Mouse (Mus musculus): ENCODE data around the gene Rassf2. TPM values are rescaled to one million over a fixed set of nuclear protein-coding genes. Genes with fewer than 3 reads are reported as not detected.

Gene Rassf2
- polyA plus RNA-seq, 2 experiments: 1.2 to 1.9 TPM

DNA sequence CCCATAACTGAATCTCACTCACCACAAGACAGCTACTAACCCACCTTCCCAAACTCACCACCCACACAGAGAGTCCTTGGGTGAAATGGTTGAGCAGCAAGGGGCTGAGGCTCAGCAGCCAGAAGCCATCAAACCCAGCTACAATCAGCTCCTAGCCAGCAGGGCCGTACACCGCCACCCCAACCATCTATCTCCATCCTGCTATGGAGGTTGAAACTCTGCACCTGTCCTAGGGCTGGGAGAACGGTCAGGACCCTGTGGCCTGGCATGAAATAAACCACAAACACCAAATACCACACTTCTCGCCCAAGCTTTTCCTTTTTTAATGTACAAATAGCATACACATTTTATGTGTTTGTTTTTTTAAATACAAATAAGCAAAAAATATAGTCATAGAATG is 6.0 kb downstream of the Rassf2 start:
- DNase-seq (ENCODE audit: low read depth in 3 of 3, low spot score in 3 of 3) (no peak), ATAC-seq (ENCODE audit: insufficient read depth) (no peak)
- 46% methylated on average over 4 of the region's 4 CpGs for WGBS (ENCODE audit: insufficient replicate concordance)
- peaks cover 0 to 3% of the 10 kb centered on the region in 2 experiments; a peak in 1 of 4 replicates for H3K4me1 ChIP-seq (replicated peaks; ENCODE audit: control insufficient read depth in 2 of 2, insufficient read depth in 2 of 2, low read length in 1 of 2)
- no peaks in the 10 kb centered on the region for H3K9me3 ChIP-seq (ENCODE audit: control insufficient read depth, low read length)
- no peak overlapping the region for H3K9ac ChIP-seq (replicated peaks)
- no peak overlapping the region for H3K4me2 ChIP-seq (ENCODE audit: low read depth)
- no peaks in the 10 kb centered on the region for H3K36me3 ChIP-seq (replicated peaks; ENCODE audit: control insufficient read depth, insufficient read depth, low read depth)
- H3K27me3 ChIP-seq (ENCODE audit: control insufficient read depth, insufficient read depth, low read length): peaks cover 19% of the 10 kb centered on the region
- no peak overlapping the region for H3K27ac ChIP-seq
- no peak for TF ChIP-seq EP300 (IDR thresholded peaks at IDR 0.05; ENCODE audit: low read depth)
- TF ChIP-seq CTCF (IDR thresholded peaks at IDR 0.05; ENCODE audit: low read depth): no peak
- no peak overlapping the region for H3K4me3 ChIP-seq (ENCODE audit: insufficient read depth in 1 of 2, low read depth in 2 of 2, low read length in 2 of 2)

DNA sequence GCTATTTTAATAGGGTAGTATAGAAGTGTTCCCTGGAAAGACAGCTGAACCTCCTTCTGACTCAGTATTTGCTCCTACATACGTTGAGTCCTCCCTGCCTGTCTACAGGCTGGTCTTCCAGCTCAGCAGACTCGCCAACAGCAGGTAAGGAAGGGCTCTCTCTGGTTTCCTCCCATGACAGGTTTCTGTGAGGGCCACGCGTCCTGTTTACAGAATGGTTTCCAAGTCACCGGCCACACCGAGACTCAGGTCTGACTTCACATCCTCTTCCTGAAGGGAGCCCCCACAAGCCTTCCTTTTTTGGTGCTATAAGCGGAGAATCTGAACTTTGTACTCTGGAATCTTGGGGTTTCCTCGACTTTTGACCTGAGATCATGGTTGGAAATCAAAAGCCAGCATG is 7.4 kb downstream of the Rassf2 start:
- Histone ChIP-seq H3K27ac (no peak overlapping the region), H3K4me1 (replicated peaks; ENCODE audit: control insufficient read depth in 2 of 2, insufficient read depth in 2 of 2, low read length in 1 of 2) (peaks cover 0 to 11% of the 10 kb centered on the region in 2 experiments; a peak in 2 of 4 replicates), H3K9ac (replicated peaks) (no peak overlapping the region), H3K36me3 (replicated peaks; ENCODE audit: control insufficient read depth, insufficient read depth, low read depth) (no peaks in the 10 kb centered on the region), H3K27me3 (ENCODE audit: control insufficient read depth, insufficient read depth, low read length) (peaks cover 5% of the 10 kb centered on the region), H3K4me3 (ENCODE audit: insufficient read depth in 1 of 2, low read depth in 2 of 2, low read length in 2 of 2) (no peak overlapping the region), H3K9me3 (ENCODE audit: control insufficient read depth, low read length) (no peaks in the 10 kb centered on the region), H3K4me2 (ENCODE audit: low read depth) (no peak overlapping the region)
- WGBS (ENCODE audit: insufficient replicate concordance): 29% methylated on average over 8 of the region's 8 CpGs
- ATAC-seq (ENCODE audit: insufficient read depth) (no peak), DNase-seq (ENCODE audit: low read depth in 3 of 3, low spot score in 3 of 3) (no peak)
- TF ChIP-seq CTCF (IDR thresholded peaks at IDR 0.05; ENCODE audit: low read depth) (no peak), EP300 (IDR thresholded peaks at IDR 0.05; ENCODE audit: low read depth) (no peak)

DNA sequence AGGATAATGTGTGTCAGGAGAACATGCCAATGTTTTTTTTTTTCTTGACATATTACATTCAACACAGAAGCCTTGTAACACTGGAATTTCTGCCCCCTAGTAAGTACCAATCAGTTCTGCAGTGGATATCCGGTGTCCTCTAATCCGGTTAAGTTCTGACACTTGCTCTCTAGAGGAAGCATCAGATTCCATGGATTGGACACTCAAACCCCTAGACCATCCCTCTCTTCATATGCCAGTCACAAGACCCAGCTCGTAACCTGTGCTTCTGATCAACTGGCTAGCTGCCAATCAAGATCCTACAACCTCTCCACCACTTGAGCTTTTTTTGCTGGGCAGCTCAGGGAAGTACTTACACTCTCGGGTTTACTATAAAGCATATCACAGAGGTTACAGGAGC is 8.4 kb downstream of the Rassf2 start:
- Histone ChIP-seq H3K4me3 (ENCODE audit: insufficient read depth in 1 of 2, low read depth in 2 of 2, low read length in 2 of 2) (no peak overlapping the region), H3K36me3 (replicated peaks; ENCODE audit: control insufficient read depth, insufficient read depth, low read depth) (no peaks in the 10 kb centered on the region), H3K9me3 (ENCODE audit: control insufficient read depth, low read length) (no peaks in the 10 kb centered on the region), H3K27ac (no peak overlapping the region), H3K9ac (replicated peaks) (no peak overlapping the region), H3K4me2 (ENCODE audit: low read depth) (no peak overlapping the region), H3K27me3 (ENCODE audit: control insufficient read depth, insufficient read depth, low read length) (no peaks in the 10 kb centered on the region), H3K4me1 (replicated peaks; ENCODE audit: control insufficient read depth in 2 of 2, insufficient read depth in 2 of 2, low read length in 1 of 2) (peaks cover 0 to 15% of the 10 kb centered on the region in 2 experiments; a peak in 2 of 4 replicates)
- no peak for ATAC-seq (ENCODE audit: insufficient read depth)
- TF ChIP-seq EP300 (IDR thresholded peaks at IDR 0.05; ENCODE audit: low read depth) (no peak), CTCF (IDR thresholded peaks at IDR 0.05; ENCODE audit: low read depth) (no peak)
- no peak for DNase-seq (ENCODE audit: low read depth in 3 of 3, low spot score in 3 of 3)
- WGBS (ENCODE audit: insufficient replicate concordance): 60% methylated on average over 4 of the region's 4 CpGs

DNA sequence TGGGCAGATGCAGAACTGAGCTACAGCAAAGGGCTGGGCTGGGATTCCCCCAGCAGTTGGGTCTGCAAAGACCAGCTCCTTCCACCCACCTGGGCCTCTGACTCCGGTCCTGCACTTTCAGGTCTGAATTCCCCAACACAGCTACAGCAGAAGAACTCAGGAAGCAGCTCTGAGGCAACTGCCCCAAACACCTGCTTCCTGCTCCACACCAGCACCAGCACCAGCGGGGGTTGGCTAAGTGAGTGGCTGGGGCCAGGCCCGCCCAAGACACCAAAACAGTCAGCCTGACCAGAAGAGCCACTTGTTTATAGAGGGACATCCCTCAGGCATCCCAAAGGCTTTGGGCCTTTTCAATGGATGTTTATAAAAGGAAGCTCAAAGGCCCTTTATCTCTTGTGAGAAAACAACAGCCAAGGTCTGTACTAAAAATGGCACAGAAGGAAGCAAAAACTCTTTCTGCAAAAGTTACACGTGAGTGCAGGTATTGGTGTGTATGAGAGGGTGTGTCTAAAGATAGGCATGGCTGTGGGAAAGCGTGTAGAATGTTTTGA is 9.0 kb downstream of the Rassf2 start:
- no peak overlapping the region for H3K9ac ChIP-seq (replicated peaks)
- no peaks in the 10 kb centered on the region for H3K36me3 ChIP-seq (replicated peaks; ENCODE audit: control insufficient read depth, insufficient read depth, low read depth)
- H3K4me3 ChIP-seq (ENCODE audit: insufficient read depth in 1 of 2, low read depth in 2 of 2, low read length in 2 of 2): no peak overlapping the region
- H3K27me3 ChIP-seq (ENCODE audit: control insufficient read depth, insufficient read depth, low read length): no peaks in the 10 kb centered on the region
- TF ChIP-seq CTCF (IDR thresholded peaks at IDR 0.05; ENCODE audit: low read depth) (no peak), EP300 (IDR thresholded peaks at IDR 0.05; ENCODE audit: low read depth) (no peak)
- H3K27ac ChIP-seq: no peak overlapping the region
- 0 out of 2 replicates have a peak, but pooled peaks have one; percentile 6 for ATAC-seq (ENCODE audit: insufficient read depth)
- WGBS (ENCODE audit: insufficient replicate concordance): 22% methylated on average over 5 of the region's 5 CpGs
- H3K4me1 ChIP-seq (replicated peaks; ENCODE audit: control insufficient read depth in 2 of 2, insufficient read depth in 2 of 2, low read length in 1 of 2): peaks cover 0 to 15% of the 10 kb centered on the region in 2 experiments; a peak in 2 of 4 replicates
- no peaks in the 10 kb centered on the region for H3K9me3 ChIP-seq (ENCODE audit: control insufficient read depth, low read length)
- no peak for DNase-seq (ENCODE audit: low read depth in 3 of 3, low spot score in 3 of 3)
- H3K4me2 ChIP-seq (ENCODE audit: low read depth): no peak overlapping the region

DNA sequence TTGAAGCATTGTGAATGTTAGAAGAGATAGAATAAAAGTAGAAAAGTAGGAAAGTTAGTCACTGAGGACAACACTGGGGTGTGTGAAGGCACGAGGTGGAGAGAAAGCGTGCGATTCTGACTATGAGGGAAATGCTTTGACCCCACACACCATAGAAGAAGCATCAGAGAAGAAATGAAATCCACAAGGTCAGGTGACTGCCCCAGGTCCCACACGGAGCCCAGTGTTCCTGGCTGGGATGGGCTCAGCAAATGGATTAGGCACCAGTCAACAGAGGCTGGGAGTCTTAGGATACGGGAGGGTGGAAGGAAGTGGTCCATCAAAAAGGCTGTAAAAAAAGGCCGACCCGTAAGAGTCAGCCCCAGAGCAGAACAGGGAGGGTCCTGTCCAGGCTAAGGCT is 9.6 kb downstream of the Rassf2 start:
- no peak overlapping the region for H3K4me2 ChIP-seq (ENCODE audit: low read depth)
- WGBS (ENCODE audit: insufficient replicate concordance): 44% methylated on average over 7 of the region's 7 CpGs

More for the DNA sequence above, 9.6 kb downstream of the Rassf2 start:
- no peak for DNase-seq (ENCODE audit: low read depth in 3 of 3, low spot score in 3 of 3)
- H3K27me3 ChIP-seq (ENCODE audit: control insufficient read depth, insufficient read depth, low read length): no peaks in the 10 kb centered on the region
- H3K27ac ChIP-seq: no peak overlapping the region
- no peak overlapping the region for H3K4me3 ChIP-seq (ENCODE audit: insufficient read depth in 1 of 2, low read depth in 2 of 2, low read length in 2 of 2)
- no peak overlapping the region for H3K9ac ChIP-seq (replicated peaks)
- no peaks in the 10 kb centered on the region for H3K9me3 ChIP-seq (ENCODE audit: control insufficient read depth, low read length)
- ATAC-seq (ENCODE audit: insufficient read depth): no peak
- no peaks in the 10 kb centered on the region for H3K36me3 ChIP-seq (replicated peaks; ENCODE audit: control insufficient read depth, insufficient read depth, low read depth)
- peaks cover 0 to 15% of the 10 kb centered on the region in 2 experiments; a peak in 2 of 4 replicates for H3K4me1 ChIP-seq (replicated peaks; ENCODE audit: control insufficient read depth in 2 of 2, insufficient read depth in 2 of 2, low read length in 1 of 2)
- TF ChIP-seq CTCF (IDR thresholded peaks at IDR 0.05; ENCODE audit: low read depth): no peak
